Mouse (Mus musculus): ENCODE results near the gene Marc2. TPM values are rescaled to one million over a fixed set of nuclear protein-coding genes. Genes with fewer than 3 reads are reported as not detected.
A peak's percentile ranks its signal among the peaks of the same experiment; 100 is the strongest.

The Marc2 gene
- polyA plus RNA-seq, 1 experiment from 2014 or later = 144 TPM

GRCm38 (mm10) chr1:184860276-184860675 lies 14.0 kb upstream of the Marc2 start:
- no peaks in the 10 kb centered on the region for H3K36me3 ChIP-seq (replicated peaks; ENCODE audit: control insufficient read depth, insufficient read depth)
- DNase-seq (ENCODE audit: low spot score) = no peak
- no peaks in the 10 kb centered on the region for H3K4me1 ChIP-seq (replicated peaks; ENCODE audit: control insufficient read depth, insufficient read depth, low read length)
- no peak overlapping the region for H3K27ac ChIP-seq
- H3K4me3 ChIP-seq (replicated peaks; ENCODE audit: low read length) = no peak overlapping the region
- H3K27me3 ChIP-seq (ENCODE audit: control insufficient read depth, insufficient read depth, low read length) = no peaks in the 10 kb centered on the region
- H3K9me3 ChIP-seq (ENCODE audit: control insufficient read depth, low read length) = no peaks in the 10 kb centered on the region
- H3K4me2 ChIP-seq (replicated peaks) = no peak overlapping the region
- ATAC-seq (ENCODE audit: low FRiP score) = no peak
- WGBS = 63% methylated on average over 3 of the region's 3 CpGs
- H3K9ac ChIP-seq = no peak overlapping the region

GRCm38 (mm10) chr1:184858253-184858652 lies 12.0 kb upstream of the Marc2 start:
- H3K4me2 ChIP-seq (replicated peaks) = no peak overlapping the region
- DNase-seq (ENCODE audit: low spot score) = no peak
- H3K9me3 ChIP-seq (ENCODE audit: control insufficient read depth, low read length) = no peaks in the 10 kb centered on the region
- H3K4me3 ChIP-seq (replicated peaks; ENCODE audit: low read length) = no peak overlapping the region
- ATAC-seq (ENCODE audit: low FRiP score) = no peak
- H3K27ac ChIP-seq = no peak overlapping the region
- 95% methylated on average over 1 of the region's 1 CpGs for WGBS
- no peaks in the 10 kb centered on the region for H3K36me3 ChIP-seq (replicated peaks; ENCODE audit: control insufficient read depth, insufficient read depth)
- no peaks in the 10 kb centered on the region for H3K27me3 ChIP-seq (ENCODE audit: control insufficient read depth, insufficient read depth, low read length)
- H3K4me1 ChIP-seq (replicated peaks; ENCODE audit: control insufficient read depth, insufficient read depth, low read length) = no peaks in the 10 kb centered on the region; the same call in 1 of the 2 replicates
- no peak overlapping the region for H3K9ac ChIP-seq

DNA sequence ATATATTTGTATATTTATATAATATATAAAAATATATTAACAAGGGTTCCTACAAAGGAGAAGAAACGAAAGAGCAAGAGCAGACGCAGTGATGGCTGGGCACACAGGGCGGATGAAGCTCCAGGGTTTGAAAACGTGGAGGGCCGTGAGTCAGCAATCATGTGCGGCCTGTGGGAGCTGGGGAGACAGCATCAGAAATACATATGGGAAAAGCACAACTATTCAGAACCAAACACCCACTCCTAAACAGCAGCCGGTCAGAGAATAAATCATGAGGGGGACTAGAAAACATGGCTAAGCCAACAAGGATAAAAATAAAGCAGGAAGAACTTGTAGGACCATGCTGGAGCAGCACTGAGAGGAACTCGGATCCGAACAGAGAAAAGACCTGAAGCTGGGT lies 11.0 kb upstream of the Marc2 start:
- no peak overlapping the region for H3K9ac ChIP-seq
- WGBS = 89% methylated on average over 9 of the region's 9 CpGs
- no peak for ATAC-seq (ENCODE audit: low FRiP score)
- no peak for DNase-seq (ENCODE audit: low spot score)
- H3K27ac ChIP-seq = no peak overlapping the region
- no peak overlapping the region for H3K4me2 ChIP-seq (replicated peaks)
- H3K9me3 ChIP-seq (ENCODE audit: control insufficient read depth, low read length) = no peaks in the 10 kb centered on the region
- H3K4me1 ChIP-seq (replicated peaks; ENCODE audit: control insufficient read depth, insufficient read depth, low read length) = peaks cover 3% of the 10 kb centered on the region; the same call in 1 of the 2 replicates
- no peak overlapping the region for H3K4me3 ChIP-seq (replicated peaks; ENCODE audit: low read length)
- no peaks in the 10 kb centered on the region for H3K36me3 ChIP-seq (replicated peaks; ENCODE audit: control insufficient read depth, insufficient read depth)
- no peaks in the 10 kb centered on the region for H3K27me3 ChIP-seq (ENCODE audit: control insufficient read depth, insufficient read depth, low read length)

GRCm38 (mm10) chr1:184853922-184854321 lies 7.7 kb upstream of the Marc2 start:
- no peaks in the 10 kb centered on the region for H3K9me3 ChIP-seq (ENCODE audit: control insufficient read depth, low read length)
- no peaks in the 10 kb centered on the region for H3K36me3 ChIP-seq (replicated peaks; ENCODE audit: control insufficient read depth, insufficient read depth)
- ATAC-seq (ENCODE audit: low FRiP score) (no peak), DNase-seq (ENCODE audit: low spot score) (no peak)
- H3K27ac ChIP-seq = no peak overlapping the region; the same call in 1 of the 2 replicates
- H3K4me1 ChIP-seq (replicated peaks; ENCODE audit: control insufficient read depth, insufficient read depth, low read length) = peaks cover 6% of the 10 kb centered on the region; the same call in 1 of the 2 replicates
- H3K4me2 ChIP-seq (replicated peaks) = no peak overlapping the region
- no peaks in the 10 kb centered on the region for H3K27me3 ChIP-seq (ENCODE audit: control insufficient read depth, insufficient read depth, low read length)
- no peak overlapping the region for H3K4me3 ChIP-seq (replicated peaks; ENCODE audit: low read length)
- H3K9ac ChIP-seq = no peak overlapping the region
- WGBS = 59% methylated on average over 3 of the region's 3 CpGs

DNA sequence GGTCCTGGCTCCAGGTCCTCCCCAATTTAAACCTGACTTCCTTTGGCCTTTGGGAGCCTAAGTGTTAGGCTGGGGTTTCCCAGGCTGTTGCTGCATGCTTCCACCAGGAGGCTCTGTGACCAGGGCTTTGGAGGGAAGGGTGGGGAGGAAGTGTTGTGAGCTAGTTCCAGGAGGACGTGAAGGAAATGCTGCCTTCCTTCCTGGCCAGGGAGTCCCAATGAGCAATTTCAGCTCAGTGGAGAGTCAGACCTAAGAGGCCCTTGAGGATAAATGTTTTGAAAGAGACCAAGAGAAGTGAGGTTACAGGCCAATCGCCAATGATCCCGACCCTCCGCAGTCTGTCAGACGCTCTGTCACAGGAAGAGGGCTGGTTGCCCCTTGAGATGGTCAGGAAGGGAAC lies 7.1 kb upstream of the Marc2 start:
- H3K27me3 ChIP-seq (ENCODE audit: control insufficient read depth, insufficient read depth, low read length) = no peaks in the 10 kb centered on the region
- H3K27ac ChIP-seq = peak overlapping the region; percentile 22; the same call in 1 of the 2 replicates
- H3K4me2 ChIP-seq (replicated peaks) = peak overlapping the region; percentile 24
- H3K9ac ChIP-seq = no peak overlapping the region
- peak; percentile 44; the same call in 1 of the 2 replicates for ATAC-seq (ENCODE audit: low FRiP score)
- 30% methylated on average over 5 of the region's 5 CpGs for WGBS
- no peaks in the 10 kb centered on the region for H3K9me3 ChIP-seq (ENCODE audit: control insufficient read depth, low read length)
- H3K4me1 ChIP-seq (replicated peaks; ENCODE audit: control insufficient read depth, insufficient read depth, low read length) = peaks cover 6% of the 10 kb centered on the region; the same call in 1 of the 2 replicates
- no peak overlapping the region for H3K4me3 ChIP-seq (replicated peaks; ENCODE audit: low read length)
- no peaks in the 10 kb centered on the region for H3K36me3 ChIP-seq (replicated peaks; ENCODE audit: control insufficient read depth, insufficient read depth)
- no peak for DNase-seq (ENCODE audit: low spot score)

DNA sequence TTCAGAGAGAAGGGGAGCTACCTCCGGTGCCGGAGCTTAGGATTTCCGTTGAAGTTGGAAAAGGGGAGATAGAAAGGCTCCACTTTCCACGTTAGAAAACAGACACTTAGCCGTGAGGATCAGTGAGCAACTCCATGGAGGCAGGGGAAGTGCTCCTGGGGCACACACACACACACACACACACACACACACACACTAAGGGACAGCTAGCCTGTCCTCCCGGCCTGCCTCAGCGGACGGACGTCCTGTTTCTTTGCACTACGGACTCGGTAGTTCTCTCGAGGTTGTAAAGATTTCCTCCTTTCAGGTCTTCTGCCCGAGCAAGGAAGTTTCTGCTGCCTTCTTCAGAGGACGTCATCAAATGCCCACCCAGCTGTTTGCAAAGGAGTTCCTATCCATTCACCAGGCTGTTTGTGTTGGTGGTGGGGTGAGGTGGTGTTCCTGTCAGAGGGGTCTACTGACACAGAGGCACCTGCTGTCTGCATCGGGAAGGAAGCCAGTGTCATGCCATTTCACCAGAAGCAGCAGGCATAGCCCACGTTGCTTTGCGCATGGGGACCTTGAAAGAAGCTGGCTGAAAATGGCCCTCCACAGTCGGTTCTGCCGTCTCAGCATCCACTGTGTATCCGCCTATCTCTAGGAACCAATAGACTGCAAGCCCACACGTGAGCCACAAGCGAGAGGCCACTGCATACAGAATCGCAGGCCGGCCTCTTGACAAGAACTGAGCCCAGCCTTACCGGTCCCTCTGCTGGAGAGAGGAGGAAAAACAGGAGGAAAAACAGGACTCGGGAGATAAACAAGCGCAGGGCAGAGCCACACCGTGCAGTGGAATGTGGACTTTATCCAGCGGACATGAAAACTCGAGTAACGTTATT lies 5.7 kb upstream of the Marc2 start:
- Histone ChIP-seq H3K9ac (peak overlapping the region; percentile 39), H3K27ac (peak overlapping the region; percentile 72), H3K27me3 (ENCODE audit: control insufficient read depth, insufficient read depth, low read length) (peaks cover 8% of the 10 kb centered on the region; the same call in 1 of the 2 replicates), H3K9me3 (ENCODE audit: control insufficient read depth, low read length) (no peaks in the 10 kb centered on the region), H3K4me2 (replicated peaks) (peak overlapping the region; percentile 48), H3K4me1 (replicated peaks; ENCODE audit: control insufficient read depth, insufficient read depth, low read length) (peaks cover 6% of the 10 kb centered on the region; the same call in 1 of the 2 replicates), H3K4me3 (replicated peaks; ENCODE audit: low read length) (peak overlapping the region; percentile 9; the same call in 1 of the 2 replicates), H3K36me3 (replicated peaks; ENCODE audit: control insufficient read depth, insufficient read depth) (no peaks in the 10 kb centered on the region)
- 17% methylated on average over 31 of the region's 31 CpGs for WGBS
- DNase-seq (ENCODE audit: low spot score) = peak; percentile 87
- ATAC-seq (ENCODE audit: low FRiP score) = peak; percentile 92

- WGBS = 49% methylated on average over 7 of the region's 7 CpGs
Measured at GRCm38 (mm10) chr1:184851166-184851565, 4.9 kb upstream of the Marc2 start.

GRCm38 (mm10) chr1:184846973-184847372 lies 722 bp upstream of the Marc2 start:
- Histone ChIP-seq H3K9ac (no peak overlapping the region), H3K27me3 (ENCODE audit: control insufficient read depth, insufficient read depth, low read length) (peaks cover 14% of the 10 kb centered on the region; the same call in 1 of the 2 replicates), H3K4me1 (replicated peaks; ENCODE audit: control insufficient read depth, insufficient read depth, low read length) (peaks cover 23% of the 10 kb centered on the region), H3K27ac (no peak overlapping the region), H3K4me3 (replicated peaks; ENCODE audit: low read length) (no peak overlapping the region; the same call in 1 of the 2 replicates), H3K36me3 (replicated peaks; ENCODE audit: control insufficient read depth, insufficient read depth) (no peaks in the 10 kb centered on the region), H3K9me3 (ENCODE audit: control insufficient read depth, low read length) (no peaks in the 10 kb centered on the region), H3K4me2 (replicated peaks) (no peak overlapping the region)
- no peak for DNase-seq (ENCODE audit: low spot score)
- no peak for ATAC-seq (ENCODE audit: low FRiP score)
- WGBS = 67% methylated on average over 3 of the region's 3 CpGs

More at GRCm38 (mm10) chr1:184851166-184851565, 4.9 kb upstream of the Marc2 start:
- H3K9ac ChIP-seq = no peak overlapping the region
- peaks cover 14% of the 10 kb centered on the region; the same call in 1 of the 2 replicates for H3K27me3 ChIP-seq (ENCODE audit: control insufficient read depth, insufficient read depth, low read length)
- DNase-seq (ENCODE audit: low spot score) = no peak
- ATAC-seq (ENCODE audit: low FRiP score) = no peak
- H3K9me3 ChIP-seq (ENCODE audit: control insufficient read depth, low read length) = no peaks in the 10 kb centered on the region
- no peak overlapping the region for H3K27ac ChIP-seq
- H3K4me3 ChIP-seq (replicated peaks; ENCODE audit: low read length) = no peak overlapping the region
- H3K4me2 ChIP-seq (replicated peaks) = no peak overlapping the region
- H3K4me1 ChIP-seq (replicated peaks; ENCODE audit: control insufficient read depth, insufficient read depth, low read length) = peaks cover 11% of the 10 kb centered on the region
- no peaks in the 10 kb centered on the region for H3K36me3 ChIP-seq (replicated peaks; ENCODE audit: control insufficient read depth, insufficient read depth)
